Mouse (Mus musculus) embryonic fibroblast, embryonic 13.5 days (primary cell): ENCODE data around the gene Zfp607b.

Source experiments
- CTCF ChIP-seq: IDR thresholded peaks from 2 replicates; pipeline ENCODE4 v1.5.1; 2011; ENCODE audit warnings: mild to moderate bottlenecking, control low read depth, low read length, moderate library complexity, borderline replicate concordance; ENCODE audit not compliant: insufficient read depth
- POLR2A ChIP-seq: IDR thresholded peaks from 2 replicates; pipeline ENCODE4 v1.6.1; 2011; ENCODE audit warnings: low read depth, mild to moderate bottlenecking, control low read depth, low read length, moderate library complexity

- TF ChIP-seq CTCF, result no peak
- TF ChIP-seq POLR2A, result no peak
Measured at GRCm38 (mm10) chr7:27673064-27673574, 16.0 kb upstream of the Zfp607b start.
